Mouse (Mus musculus): ENCODE data around the gene Dus4l.
A peak's percentile ranks its signal among the peaks of the same experiment; 100 is the strongest.

GRCm38 (mm10) chr12:31654965-31655477, 395 bp upstream of the Dus4l start:
- TF ChIP-seq CTCF (IDR thresholded peaks at IDR 0.05; ENCODE audit: low read depth), result peak; percentile 73
- TF ChIP-seq EP300 (optimal IDR thresholded peaks at IDR 0.05), result no peak
